Mouse (Mus musculus) myocyte (in vitro differentiated cells): ENCODE results near the gene P2rx5. TPM values are rescaled to one million over a fixed set of nuclear protein-coding genes. Genes with fewer than 3 reads are reported as not detected.

Experiments used
- H3K27me3 ChIP-seq: one replicate; pipeline ENCODE4 v1.6.1; 2011; ENCODE audit not compliant: control insufficient read depth, insufficient read depth, insufficient read length
- H3K36me3 ChIP-seq: one replicate; pipeline ENCODE4 v1.6.1; 2011; ENCODE audit not compliant: control insufficient read depth, insufficient read depth
- H3K4me2 ChIP-seq: one replicate; pipeline ENCODE4 v1.6.1; 2011; ENCODE audit warnings: low read depth, control low read depth
- H3K4me3 ChIP-seq: one replicate; pipeline ENCODE4 v1.5.1; 2011; ENCODE audit warnings: mild to moderate bottlenecking, control low read depth, moderate library complexity
- H3K79me2 ChIP-seq: one replicate; pipeline ENCODE4 v1.6.1; 2011; ENCODE audit not compliant: control insufficient read depth, insufficient read depth
- H3ac ChIP-seq: one replicate; pipeline ENCODE4 v1.6.1; 2011; ENCODE audit not compliant: control insufficient read depth, insufficient read length
- CEBPB ChIP-seq: IDR thresholded peaks from 2 replicates; pipeline ENCODE4 v1.6.1; 2011; ENCODE audit warnings: mild to moderate bottlenecking, moderate library complexity; ENCODE audit not compliant: poor library complexity, insufficient read depth, severe bottlenecking
- E2F4 ChIP-seq: IDR thresholded peaks from one replicate; pipeline ENCODE4 v1.6.1; 2011; ENCODE audit warnings: mild to moderate bottlenecking, control low read depth, moderate library complexity; ENCODE audit not compliant: insufficient read depth
- MAX ChIP-seq: IDR thresholded peaks from one replicate; pipeline ENCODE4 v1.6.1; 2011; ENCODE audit warnings: low read depth, mild to moderate bottlenecking, control low read depth
- MYOD1 ChIP-seq, 3 experiments: IDR thresholded peaks; one replicate each; pipeline ENCODE4 v1.6.1; 2011; ENCODE audit warnings: control low read depth in 2 of 3, low read depth in 2 of 3, mild to moderate bottlenecking in 2 of 3, moderate library complexity in 1 of 3; ENCODE audit not compliant: insufficient read length in 2 of 3, control insufficient read depth in 1 of 3
- MYOG ChIP-seq, 3 experiments: IDR thresholded peaks; one replicate each; pipeline ENCODE4 v1.6.1; 2011; ENCODE audit warnings: control low read depth in 2 of 3, low read depth in 2 of 3, mild to moderate bottlenecking in 2 of 3; ENCODE audit not compliant: insufficient read length in 2 of 3, control insufficient read depth in 1 of 3, insufficient read depth in 1 of 3
- POLR2A ChIP-seq: IDR thresholded peaks from one replicate; pipeline ENCODE4 v1.6.1; 2011; ENCODE audit warnings: low read depth, mild to moderate bottlenecking, control low read depth, moderate library complexity; ENCODE audit not compliant: insufficient read length
- POLR2AphosphoS2 ChIP-seq: IDR thresholded peaks from one replicate; pipeline ENCODE4 v1.6.1; 2011; ENCODE audit warnings: low read depth, control low read depth; ENCODE audit not compliant: insufficient read length
- REST ChIP-seq: IDR thresholded peaks from one replicate; pipeline ENCODE4 v1.6.1; 2011; ENCODE audit warnings: mild to moderate bottlenecking, control low read depth, moderate library complexity; ENCODE audit not compliant: insufficient read depth, insufficient read length
- SRF ChIP-seq: IDR thresholded peaks from one replicate; pipeline ENCODE4 v1.6.1; 2011; ENCODE audit warnings: low read depth; ENCODE audit not compliant: control insufficient read depth, insufficient read length
- TCF12 ChIP-seq: IDR thresholded peaks from one replicate; pipeline ENCODE4 v1.6.1; 2011; ENCODE audit warnings: mild to moderate bottlenecking, control low read depth; ENCODE audit not compliant: poor library complexity, insufficient read depth, severe bottlenecking
- TCF3 ChIP-seq: IDR thresholded peaks from one replicate; pipeline ENCODE4 v1.6.1; 2011; ENCODE audit warnings: low read depth, control low read depth; ENCODE audit not compliant: insufficient read length
- USF1 ChIP-seq: IDR thresholded peaks from one replicate; pipeline ENCODE4 v1.6.1; 2011; ENCODE audit warnings: low read depth, mild to moderate bottlenecking, control low read depth, moderate library complexity
- polyA plus RNA-seq: library from polyadenylated mRNA; unstranded; fragments of >200 nt; fragmentation: generic; extraction: Trizol; gene quantifications from one replicate; pipeline ENCODE4 v1.2.1, GENCODE M21; 2012; ENCODE audit warnings: missing spikeins

The P2rx5 gene
- polyA plus RNA-seq, 1 experiment: 3.5 TPM

DNA sequence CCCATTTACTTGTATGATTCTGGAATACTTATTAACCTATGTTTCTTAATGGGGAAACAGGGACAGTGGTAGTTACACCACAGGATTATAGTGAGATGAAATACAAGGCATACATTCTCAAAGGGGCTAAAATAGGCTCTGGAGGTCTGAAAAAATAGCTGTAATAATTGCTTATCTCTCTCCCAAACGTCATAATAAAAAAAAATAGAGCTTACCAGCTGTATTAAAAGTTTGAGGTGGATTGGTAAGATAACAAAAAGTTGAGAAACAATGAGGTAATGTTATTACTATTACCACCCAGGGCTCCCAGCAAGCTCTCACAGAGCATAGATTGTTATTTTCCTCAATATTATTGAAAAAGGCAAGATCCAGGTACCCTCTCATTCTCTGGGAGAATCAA is 38.0 kb downstream of the P2rx5 start:
- TF ChIP-seq MYOD1 (IDR thresholded peaks at IDR 0.05; ENCODE audit: control insufficient read depth in 1 of 3, insufficient read length in 2 of 3, low read depth in 2 of 3): no peak
- no peak for TF ChIP-seq REST
- TF ChIP-seq TCF12: no peak
- no peak for TF ChIP-seq MAX
- no peak for TF ChIP-seq MYOG (IDR thresholded peaks at IDR 0.05; ENCODE audit: control insufficient read depth in 1 of 3, insufficient read depth in 1 of 3, insufficient read length in 2 of 3, low read depth in 2 of 3)
- no peak for TF ChIP-seq E2F4
- no peak for TF ChIP-seq CEBPB
- TF ChIP-seq POLR2AphosphoS2: no peak
- Histone ChIP-seq H3K4me3 (peak overlapping the region; percentile 58), H3ac (peak overlapping the region; percentile 10), H3K36me3 (no peaks in the 10 kb centered on the region), H3K27me3 (no peaks in the 10 kb centered on the region), H3K4me2 (peak overlapping the region; percentile 95), H3K79me2 (no peaks in the 10 kb centered on the region)

DNA sequence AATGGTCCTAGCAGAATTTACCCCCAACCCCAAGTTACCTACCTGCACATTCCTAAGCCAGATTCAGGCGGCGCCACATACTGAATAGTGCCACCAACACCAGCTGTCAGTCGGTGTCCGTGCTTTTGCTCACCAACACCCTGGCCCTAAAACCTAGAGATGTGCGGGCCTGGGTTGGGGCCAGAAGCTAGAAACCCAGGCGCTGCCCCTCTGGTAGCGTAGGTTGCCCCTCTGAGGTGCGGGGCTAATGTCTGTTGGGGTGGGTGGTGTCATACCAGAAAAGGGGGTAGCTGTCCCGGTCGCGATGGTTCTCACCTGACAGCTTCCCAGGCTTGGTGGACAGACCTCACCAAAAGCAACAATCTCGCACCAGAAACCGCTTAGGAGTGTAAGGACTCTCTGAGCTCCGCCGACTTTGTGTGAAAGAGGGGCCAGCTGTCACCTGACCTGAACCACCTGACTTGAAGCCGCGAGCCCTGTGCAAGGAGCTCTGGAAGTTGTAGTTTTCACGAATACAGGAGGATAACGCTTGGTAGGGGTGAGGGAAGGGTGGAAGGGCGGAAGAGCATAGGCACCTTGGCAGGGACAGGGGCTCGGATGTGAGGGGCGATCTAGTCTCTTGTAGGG is 38.5 kb downstream of the P2rx5 start, which contains the start of gene Ctns:
Ctns (minus strand) TSS at position 440 of the 627 bp plus-strand sequence.
- no peaks in the 10 kb centered on the region for H3K27me3 ChIP-seq
- H3K4me2 ChIP-seq: peak within 1 kb of the TSS; percentile 95
- TF ChIP-seq REST (no peak), E2F4 (no peak), MYOD1 (IDR thresholded peaks at IDR 0.05; ENCODE audit: control insufficient read depth in 1 of 3, insufficient read length in 2 of 3, low read depth in 2 of 3) (peak in 1 of 3 experiments; percentile 7), POLR2A (peak; percentile 44), USF1 (peak; percentile 98), SRF (no peak), MAX (no peak), CEBPB (no peak), POLR2AphosphoS2 (no peak), TCF3 (no peak), MYOG (IDR thresholded peaks at IDR 0.05; ENCODE audit: control insufficient read depth in 1 of 3, insufficient read depth in 1 of 3, insufficient read length in 2 of 3, low read depth in 2 of 3) (no peak), TCF12 (no peak)
- peak within 1 kb of the TSS; percentile 58 for H3K4me3 ChIP-seq
- H3K79me2 ChIP-seq: no peaks in the 10 kb centered on the region
- peak within 1 kb of the TSS; percentile 10 for H3ac ChIP-seq
- no peaks in the 10 kb centered on the region for H3K36me3 ChIP-seq

DNA sequence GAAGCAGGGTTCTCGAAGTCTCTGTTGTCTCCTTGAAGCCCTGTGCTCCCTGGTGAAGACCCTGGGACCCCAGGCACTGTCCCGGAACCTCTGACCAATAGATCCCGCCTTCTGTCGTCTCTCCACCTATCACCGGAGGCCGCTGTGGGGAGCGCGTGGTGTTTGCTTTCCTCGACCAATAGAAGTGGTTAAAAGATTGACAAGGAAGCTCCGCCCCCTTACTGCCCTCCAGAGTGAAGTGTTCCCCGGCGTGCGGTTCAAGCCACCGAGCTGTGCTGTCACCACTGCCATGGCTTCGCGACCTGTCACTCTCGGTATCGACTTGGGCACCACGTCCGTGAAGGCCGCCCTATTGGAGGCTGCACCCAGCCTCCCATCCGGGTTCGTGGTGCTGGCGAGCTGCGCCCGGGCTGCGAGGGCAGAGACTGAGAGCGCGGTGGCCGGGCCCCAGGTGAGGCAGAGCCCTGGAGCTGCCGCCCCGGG is 39.0 kb downstream of the P2rx5 start, which contains the start of gene Shpk:
Shpk (plus strand) TSS at position 231 of the 483 bp plus-strand sequence.
- Histone ChIP-seq H3K27me3 (no peaks in the 10 kb centered on the region), H3ac (peak within 1 kb of the TSS; percentile 10), H3K4me2 (peak within 1 kb of the TSS; percentile 95), H3K79me2 (no peaks in the 10 kb centered on the region), H3K36me3 (no peaks in the 10 kb centered on the region), H3K4me3 (peak within 1 kb of the TSS; percentile 58)
- no peak for TF ChIP-seq E2F4
- TF ChIP-seq POLR2A: peak; percentile 92
- TF ChIP-seq REST: no peak
- TF ChIP-seq SRF: no peak
- no peak for TF ChIP-seq CEBPB
- TF ChIP-seq TCF3: no peak
- no peak for TF ChIP-seq MAX
- TF ChIP-seq MYOD1 (IDR thresholded peaks at IDR 0.05; ENCODE audit: control insufficient read depth in 1 of 3, insufficient read length in 2 of 3, low read depth in 2 of 3): no peak
- peak; percentile 94 for TF ChIP-seq POLR2AphosphoS2
- no peak for TF ChIP-seq TCF12
- no peak for TF ChIP-seq USF1
- TF ChIP-seq MYOG (IDR thresholded peaks at IDR 0.05; ENCODE audit: control insufficient read depth in 1 of 3, insufficient read depth in 1 of 3, insufficient read length in 2 of 3, low read depth in 2 of 3): no peak

DNA sequence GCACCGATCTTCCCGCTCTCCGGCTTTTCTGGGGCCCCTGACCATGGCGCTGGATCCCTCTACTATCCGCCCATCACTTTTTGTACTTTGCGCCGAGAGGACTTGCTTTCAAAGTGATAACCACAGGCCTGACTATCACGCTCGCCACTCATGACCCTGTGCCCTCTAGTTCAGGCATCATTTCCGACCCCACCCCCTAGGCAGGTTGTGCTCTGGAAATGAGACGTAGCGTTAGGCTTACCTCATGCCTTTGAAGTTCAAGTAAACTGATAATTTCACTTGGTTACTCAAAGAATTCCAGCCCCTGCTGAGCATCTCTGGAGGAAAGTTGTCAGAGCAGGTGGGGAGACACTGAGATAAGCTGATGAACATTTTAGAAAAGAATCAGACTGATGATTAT is 39.7 kb downstream of the P2rx5 start:
- Histone ChIP-seq H3ac (peak overlapping the region; percentile 10), H3K4me2 (peak overlapping the region; percentile 86), H3K79me2 (no peaks in the 10 kb centered on the region), H3K36me3 (no peaks in the 10 kb centered on the region), H3K4me3 (peak overlapping the region; percentile 58), H3K27me3 (no peaks in the 10 kb centered on the region)
- no peak for TF ChIP-seq POLR2AphosphoS2
- no peak for TF ChIP-seq USF1
- no peak for TF ChIP-seq TCF3
- no peak for TF ChIP-seq E2F4
- no peak for TF ChIP-seq MAX
- no peak for TF ChIP-seq CEBPB
- no peak for TF ChIP-seq MYOG (IDR thresholded peaks at IDR 0.05; ENCODE audit: control insufficient read depth in 1 of 3, insufficient read depth in 1 of 3, insufficient read length in 2 of 3, low read depth in 2 of 3)
- no peak for TF ChIP-seq SRF
- no peak for TF ChIP-seq REST

DNA sequence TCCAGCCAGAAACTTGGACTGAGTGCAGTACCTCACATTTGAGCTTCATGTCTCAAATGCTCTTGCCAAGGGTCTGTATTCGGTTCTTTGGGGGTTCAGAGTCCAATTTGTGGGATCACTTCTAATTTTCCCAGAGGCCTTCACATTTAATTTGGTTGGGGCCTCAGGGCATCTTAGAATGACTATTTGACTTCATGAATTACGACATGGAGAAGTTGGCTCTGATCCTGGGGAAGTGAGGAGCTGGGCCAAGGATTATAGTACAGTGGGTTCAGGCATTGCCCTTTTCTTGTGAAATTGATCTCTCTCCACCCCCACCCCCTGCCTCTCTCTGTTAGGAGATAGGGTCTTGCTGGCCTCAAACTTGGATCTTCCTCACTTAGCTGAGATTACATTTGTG is 40.8 kb downstream of the P2rx5 start:
- Histone ChIP-seq H3ac (no peak overlapping the region), H3K36me3 (no peaks in the 10 kb centered on the region), H3K4me2 (no peak overlapping the region), H3K27me3 (no peaks in the 10 kb centered on the region), H3K4me3 (no peak overlapping the region), H3K79me2 (no peaks in the 10 kb centered on the region)
- TF ChIP-seq USF1: no peak
- no peak for TF ChIP-seq TCF3
- no peak for TF ChIP-seq TCF12
- no peak for TF ChIP-seq E2F4
- TF ChIP-seq MYOG (IDR thresholded peaks at IDR 0.05; ENCODE audit: control insufficient read depth in 1 of 3, insufficient read depth in 1 of 3, insufficient read length in 2 of 3, low read depth in 2 of 3): no peak
